Mouse (Mus musculus): ENCODE data around the gene Shc2. TPM values are rescaled to one million over a fixed set of nuclear protein-coding genes. Genes with fewer than 3 reads are reported as not detected.

The Shc2 gene
- polyA plus RNA-seq, 1 experiment = 0.97 TPM

DNA sequence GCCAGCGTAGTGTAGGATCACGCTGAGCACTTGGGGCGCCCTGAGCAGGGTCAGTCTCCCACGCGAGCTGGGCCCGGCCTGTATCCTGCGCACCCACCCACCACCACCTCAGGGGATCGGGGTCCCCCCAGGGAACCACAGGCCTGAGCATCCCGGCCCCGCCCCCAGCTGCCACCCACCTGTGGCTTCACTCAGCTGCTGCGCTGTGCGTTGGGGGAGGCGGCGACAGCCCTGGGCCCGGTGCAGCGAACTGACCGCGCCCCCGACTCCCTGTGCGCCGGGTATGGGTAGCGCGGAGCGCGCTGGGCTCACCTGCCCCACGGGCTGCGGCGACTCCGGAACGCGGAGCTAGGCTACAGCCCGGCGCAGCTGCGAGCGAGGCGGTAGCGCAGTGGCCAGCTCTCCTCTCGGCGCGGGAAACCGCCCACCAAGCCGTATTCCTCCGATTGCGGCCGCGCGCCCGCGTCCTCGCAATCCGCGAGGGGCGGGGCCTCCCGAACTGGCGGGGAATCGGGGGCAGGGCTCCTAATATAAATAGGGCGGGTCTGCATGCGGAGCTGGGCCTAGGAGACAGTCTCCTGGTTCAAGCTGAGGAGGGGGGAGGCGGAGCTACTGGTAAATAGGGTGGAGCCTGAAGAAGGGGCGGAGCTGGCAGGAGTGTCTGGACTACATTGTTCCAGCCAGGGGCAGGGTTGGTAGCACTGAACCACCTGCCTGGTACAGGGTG lies 24.0 kb downstream of the Shc2 start, which contains the start of gene C2cd4c:
TSS of gene C2cd4c (minus strand) at position 448 of the 727 bp plus-strand sequence.
- no peaks in the 10 kb centered on the region for H3K36me3 ChIP-seq (ENCODE audit: control insufficient read depth, insufficient read depth, low read length)
- H3K27ac ChIP-seq (ENCODE audit: insufficient read depth, low read depth, low read length) = no peak within 1 kb of the TSS
- H3K4me1 ChIP-seq (ENCODE audit: control insufficient read depth, insufficient read depth, low read length) = no peaks in the 10 kb centered on the region
- WGBS = 2% methylated on average over 60 of the region's 60 CpGs
- peak within 1 kb of the TSS; percentile 46; the same call in 1 of the 2 replicates for H3K4me3 ChIP-seq (ENCODE audit: insufficient read depth, low read depth, low read length)
- peaks cover 2% of the 10 kb centered on the region; the same call in 1 of the 2 replicates for H3K27me3 ChIP-seq (replicated peaks; ENCODE audit: control insufficient read depth, insufficient read depth, low read length)
- no peak for TF ChIP-seq POLR2A (IDR thresholded peaks at IDR 0.05; ENCODE audit: low read depth, low read length)
- TF ChIP-seq CTCF (conservative IDR thresholded peaks at IDR 0.05; ENCODE audit: insufficient read depth, insufficient read length, low read depth, low read length) = no peak
- peak; percentile 61 for DNase-seq

DNA sequence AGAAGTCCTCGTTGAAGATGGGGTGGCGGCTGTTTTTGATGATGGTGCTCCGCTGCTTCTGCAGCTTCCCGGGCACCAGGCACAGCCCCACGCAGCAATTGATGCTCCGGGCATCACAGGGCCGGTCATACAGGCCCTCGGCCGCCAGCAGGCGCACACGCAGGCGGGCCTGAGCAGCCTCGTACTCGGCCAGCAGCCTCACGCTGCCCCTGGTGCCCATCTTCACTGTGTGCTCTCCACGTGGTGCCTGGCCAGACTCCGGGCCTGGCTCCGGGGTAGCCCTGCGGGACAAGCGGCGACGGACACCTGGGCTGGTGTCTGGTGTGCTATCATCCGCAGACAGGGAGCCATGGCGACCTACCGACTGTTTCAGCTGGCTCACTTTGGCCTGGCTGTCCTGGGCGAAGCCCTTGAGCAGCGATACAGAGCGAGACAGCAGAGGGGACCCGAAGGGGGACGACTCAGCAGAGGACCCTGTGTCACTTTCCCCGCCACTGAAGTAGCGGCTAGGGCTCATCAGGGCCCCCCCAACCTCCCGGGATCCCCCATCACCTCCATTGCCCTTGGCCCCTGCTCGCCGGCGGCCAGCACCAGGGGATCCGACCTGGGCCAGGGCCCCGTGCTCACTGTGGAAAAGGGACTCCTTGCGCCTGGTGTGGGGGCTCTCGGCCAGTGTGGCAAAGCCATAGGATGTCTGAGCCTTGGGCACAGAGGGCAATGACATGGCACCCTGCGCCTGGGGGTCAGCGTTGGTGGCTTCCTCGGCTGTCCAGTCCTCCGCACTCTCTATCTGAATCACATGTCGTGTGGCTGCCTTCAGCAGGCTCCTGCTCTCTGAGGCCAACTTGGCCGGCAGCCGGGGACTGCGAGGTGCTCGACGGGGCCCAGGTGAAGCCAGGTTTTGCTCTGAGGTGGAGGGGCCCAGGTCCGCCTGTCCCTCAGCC lies 25.3 kb downstream of the Shc2 start:
- H3K4me3 ChIP-seq (ENCODE audit: insufficient read depth, low read depth, low read length) = no peak overlapping the region
- DNase-seq = no peak
- WGBS = 17% methylated on average over 51 of the region's 51 CpGs

DNA sequence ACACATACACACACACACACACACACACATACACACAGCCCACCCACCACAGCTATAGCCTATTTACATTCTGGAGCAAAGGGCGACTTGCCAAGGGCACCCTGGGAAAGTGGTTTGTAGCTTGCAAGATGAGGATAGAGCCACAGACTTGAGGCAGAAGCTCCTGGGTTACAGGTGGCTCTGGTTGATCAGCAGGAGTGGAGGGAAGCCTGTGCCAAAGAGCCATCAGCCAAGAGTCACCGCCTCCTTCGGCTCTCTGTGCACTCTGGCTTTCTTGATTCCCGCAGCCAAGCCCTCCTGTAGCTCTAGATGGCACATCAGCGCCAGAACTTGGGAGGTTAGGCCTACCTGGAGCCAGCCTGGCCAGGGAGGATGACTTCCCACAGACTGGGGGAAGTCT lies 26.4 kb downstream of the Shc2 start:
- WGBS = 52% methylated on average over 5 of the region's 5 CpGs
- H3K27me3 ChIP-seq (replicated peaks; ENCODE audit: control insufficient read depth, insufficient read depth, low read length) = peaks cover 2% of the 10 kb centered on the region; the same call in 1 of the 2 replicates
- no peaks in the 10 kb centered on the region for H3K36me3 ChIP-seq (ENCODE audit: control insufficient read depth, insufficient read depth, low read length)
- no peak for DNase-seq
- H3K4me3 ChIP-seq (ENCODE audit: insufficient read depth, low read depth, low read length) = no peak overlapping the region
- no peaks in the 10 kb centered on the region for H3K4me1 ChIP-seq (ENCODE audit: control insufficient read depth, insufficient read depth, low read length)
- no peak for TF ChIP-seq CTCF (conservative IDR thresholded peaks at IDR 0.05; ENCODE audit: insufficient read depth, insufficient read length, low read depth, low read length)
- no peak for TF ChIP-seq POLR2A (IDR thresholded peaks at IDR 0.05; ENCODE audit: low read depth, low read length)
- H3K27ac ChIP-seq (ENCODE audit: insufficient read depth, low read depth, low read length) = no peak overlapping the region

More for the DNA sequence above, 25.3 kb downstream of the Shc2 start:
- Histone ChIP-seq H3K4me1 (ENCODE audit: control insufficient read depth, insufficient read depth, low read length) (no peaks in the 10 kb centered on the region), H3K36me3 (ENCODE audit: control insufficient read depth, insufficient read depth, low read length) (no peaks in the 10 kb centered on the region), H3K27me3 (replicated peaks; ENCODE audit: control insufficient read depth, insufficient read depth, low read length) (peaks cover 2% of the 10 kb centered on the region; the same call in 1 of the 2 replicates), H3K27ac (ENCODE audit: insufficient read depth, low read depth, low read length) (no peak overlapping the region)
- no peak for TF ChIP-seq POLR2A (IDR thresholded peaks at IDR 0.05; ENCODE audit: low read depth, low read length)
- peak; percentile 29; the same call in 1 of the 2 replicates for TF ChIP-seq CTCF (conservative IDR thresholded peaks at IDR 0.05; ENCODE audit: insufficient read depth, insufficient read length, low read depth, low read length)

GRCm38 (mm10) chr10:79609276-79609675 lies 28.4 kb downstream of the Shc2 start:
- WGBS = 80% methylated on average over 3 of the region's 3 CpGs
- Histone ChIP-seq H3K4me1 (ENCODE audit: control insufficient read depth, insufficient read depth, low read length) (no peaks in the 10 kb centered on the region), H3K4me3 (ENCODE audit: insufficient read depth, low read depth, low read length) (no peak overlapping the region), H3K36me3 (ENCODE audit: control insufficient read depth, insufficient read depth, low read length) (no peaks in the 10 kb centered on the region), H3K27me3 (replicated peaks; ENCODE audit: control insufficient read depth, insufficient read depth, low read length) (peaks cover 2% of the 10 kb centered on the region; the same call in 1 of the 2 replicates), H3K27ac (ENCODE audit: insufficient read depth, low read depth, low read length) (no peak overlapping the region)
- TF ChIP-seq CTCF (conservative IDR thresholded peaks at IDR 0.05; ENCODE audit: insufficient read depth, insufficient read length, low read depth, low read length) = no peak
- no peak for TF ChIP-seq POLR2A (IDR thresholded peaks at IDR 0.05; ENCODE audit: low read depth, low read length)
- DNase-seq = no peak

DNA sequence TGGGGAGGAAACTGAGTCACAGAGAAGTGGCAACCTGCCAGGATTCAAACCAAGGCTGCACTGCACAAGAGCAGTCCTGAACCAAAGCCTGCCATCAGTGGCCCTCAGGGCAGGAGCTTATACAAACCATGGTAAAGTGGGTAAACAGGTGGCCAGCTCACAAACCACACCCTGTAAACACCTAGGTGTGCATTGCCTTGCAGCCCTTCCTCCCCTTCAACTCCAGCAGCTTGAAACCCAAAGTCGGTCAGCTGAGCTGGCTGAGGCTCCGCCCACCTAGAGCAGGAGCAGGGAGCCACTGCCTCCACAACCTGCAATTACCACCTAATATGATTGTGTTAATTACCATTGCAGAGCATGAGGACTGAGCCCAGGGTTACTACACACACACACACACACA lies 29.8 kb downstream of the Shc2 start:
- no peak for DNase-seq
- Histone ChIP-seq H3K36me3 (ENCODE audit: control insufficient read depth, insufficient read depth, low read length) (no peaks in the 10 kb centered on the region), H3K4me3 (ENCODE audit: insufficient read depth, low read depth, low read length) (no peak overlapping the region), H3K27ac (ENCODE audit: insufficient read depth, low read depth, low read length) (no peak overlapping the region), H3K4me1 (ENCODE audit: control insufficient read depth, insufficient read depth, low read length) (no peaks in the 10 kb centered on the region), H3K27me3 (replicated peaks; ENCODE audit: control insufficient read depth, insufficient read depth, low read length) (no peaks in the 10 kb centered on the region)
- WGBS = 37% methylated on average over 2 of the region's 2 CpGs
- TF ChIP-seq POLR2A (IDR thresholded peaks at IDR 0.05; ENCODE audit: low read depth, low read length) (no peak), CTCF (conservative IDR thresholded peaks at IDR 0.05; ENCODE audit: insufficient read depth, insufficient read length, low read depth, low read length) (no peak)

DNA sequence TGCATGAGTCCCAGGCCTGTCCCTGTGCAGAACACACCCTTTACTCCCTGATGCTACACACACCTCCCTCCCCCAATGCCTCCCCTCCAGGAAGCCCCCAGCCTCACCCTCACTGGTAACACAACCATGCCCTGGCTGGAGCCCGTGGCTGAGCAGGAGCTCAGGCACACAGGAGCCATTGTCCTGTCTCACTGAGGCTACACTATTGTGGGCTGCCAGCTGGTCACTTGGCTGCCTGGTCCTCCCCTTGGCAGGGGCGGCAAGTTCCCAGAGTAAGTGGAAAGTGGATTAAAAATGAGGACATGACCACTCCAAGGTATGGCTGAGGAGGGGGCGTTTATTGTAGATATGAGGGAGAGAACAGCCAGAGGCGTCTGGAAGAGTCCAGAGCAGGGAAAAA lies 31.2 kb downstream of the Shc2 start:
- TF ChIP-seq POLR2A (IDR thresholded peaks at IDR 0.05; ENCODE audit: low read depth, low read length) (no peak), CTCF (conservative IDR thresholded peaks at IDR 0.05; ENCODE audit: insufficient read depth, insufficient read length, low read depth, low read length) (no peak)
- Histone ChIP-seq H3K27ac (ENCODE audit: insufficient read depth, low read depth, low read length) (no peak overlapping the region), H3K4me3 (ENCODE audit: insufficient read depth, low read depth, low read length) (no peak overlapping the region), H3K27me3 (replicated peaks; ENCODE audit: control insufficient read depth, insufficient read depth, low read length) (no peaks in the 10 kb centered on the region), H3K4me1 (ENCODE audit: control insufficient read depth, insufficient read depth, low read length) (no peaks in the 10 kb centered on the region), H3K36me3 (ENCODE audit: control insufficient read depth, insufficient read depth, low read length) (no peaks in the 10 kb centered on the region)
- 68% methylated on average over 4 of the region's 4 CpGs for whole genome bisulfite sequencing
- DNase-seq = no peak

DNA sequence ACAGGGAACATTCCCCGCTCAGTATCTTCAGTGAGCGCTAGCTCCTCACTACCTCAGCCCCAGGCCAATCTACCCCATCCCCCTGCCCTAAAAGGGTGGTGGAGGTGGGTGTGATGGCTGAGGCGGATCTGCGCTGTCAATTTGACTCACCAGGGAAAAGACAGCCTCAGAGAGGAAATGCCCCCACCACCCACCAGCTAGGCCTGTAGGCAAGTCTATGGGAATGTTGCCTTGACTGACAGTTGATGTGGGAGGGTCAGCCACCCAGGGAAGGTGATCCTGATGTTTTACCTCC lies 39.8 kb downstream of the Shc2 start:
- TF ChIP-seq POLR2A (IDR thresholded peaks at IDR 0.05; ENCODE audit: low read depth, low read length) (no peak), CTCF (conservative IDR thresholded peaks at IDR 0.05; ENCODE audit: insufficient read depth, insufficient read length, low read depth, low read length) (no peak)
- H3K4me3 ChIP-seq (ENCODE audit: insufficient read depth, low read depth, low read length) = no peak overlapping the region
- no peak overlapping the region for H3K27ac ChIP-seq (ENCODE audit: insufficient read depth, low read depth, low read length)
- WGBS = 75% methylated on average over 4 of the region's 4 CpGs
- H3K4me1 ChIP-seq (ENCODE audit: control insufficient read depth, insufficient read depth, low read length) = no peaks in the 10 kb centered on the region
- H3K36me3 ChIP-seq (ENCODE audit: control insufficient read depth, insufficient read depth, low read length) = no peaks in the 10 kb centered on the region
- no peak for DNase-seq
- H3K27me3 ChIP-seq (replicated peaks; ENCODE audit: control insufficient read depth, insufficient read depth, low read length) = no peaks in the 10 kb centered on the region
